In the genomic region with DNA sequence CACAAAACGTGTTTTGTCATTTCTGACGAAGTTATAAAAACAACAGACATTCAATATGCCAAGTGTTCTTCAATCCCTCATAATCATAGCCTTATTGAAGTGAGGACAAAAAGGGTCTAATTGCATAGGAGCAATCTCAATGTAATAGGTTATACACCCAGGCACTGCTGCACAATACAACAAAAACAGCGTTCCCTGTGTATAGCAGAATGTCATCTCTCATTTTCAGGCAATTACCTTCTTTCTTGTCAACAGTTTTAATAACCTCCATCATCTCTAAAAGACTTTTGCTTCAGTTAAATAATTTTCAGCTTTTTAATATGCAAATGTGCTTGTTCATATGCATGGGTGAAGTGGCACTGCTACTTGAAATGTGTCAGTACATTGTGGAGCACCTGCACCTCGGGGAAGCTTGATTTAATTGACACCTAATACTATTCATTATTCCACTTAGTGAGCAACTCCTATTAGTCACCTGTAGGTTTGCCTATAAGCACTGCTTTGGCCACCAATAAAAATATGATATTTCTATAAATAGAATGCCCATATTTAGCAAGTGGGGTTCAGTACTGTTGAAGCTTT, we compare ENCODE assay signal across 28 mouse cellular contexts.
"Had no signal": no experiment of that assay in that cellular context is flagged by ENCODE, and none has a peak within 500 bp of the region (broad histone marks: within the 10 kb centered on the region; RNA-seq: fewer than 3 reads in every experiment).

No protein-coding gene starts in this region.

- H3K27ac ChIP-seq: heart, adult 2 months; hindbrain, embryonic 10.5 days; hindbrain, embryonic 12.5 days; hindbrain, embryonic 14.5 days; hindbrain, postnatal 0 days; kidney, embryonic 15.5 days; kidney, postnatal 0 days; left cerebral cortex, adult 2 months; limb, embryonic 10.5 days; limb, embryonic 12.5 days; liver, embryonic 13.5 days; liver, embryonic 15.5 days had no signal

- H3K27me3 ChIP-seq: heart, embryonic 12.5 days; hindbrain, embryonic 12.5 days; limb, embryonic 12.5 days; liver, embryonic 13.5 days; liver, embryonic 15.5 days had no signal

- H3K4me1 ChIP-seq: liver, embryonic 13.5 days; liver, embryonic 15.5 days had no signal

- H3K4me2 ChIP-seq: heart, embryonic 12.5 days; hindbrain, embryonic 12.5 days; hindbrain, embryonic 14.5 days; kidney, embryonic 15.5 days; limb, embryonic 12.5 days; liver, embryonic 11.5 days; liver, embryonic 13.5 days; liver, embryonic 15.5 days had no signal

- H3K36me3 ChIP-seq: heart, embryonic 12.5 days; hindbrain, embryonic 10.5 days; hindbrain, embryonic 12.5 days; kidney, embryonic 15.5 days; limb, embryonic 10.5 days; limb, embryonic 12.5 days had no signal

- DNase-seq: gastrocnemius, postnatal 14 days; gastrocnemius, postnatal 36 days; heart, adult 11 months; heart, adult 2 months; heart, postnatal 10 days; heart, postnatal 4 days; kidney, adult 11 months; kidney, adult 2 months; kidney, adult 9 months; kidney, postnatal 14 days; kidney, postnatal 36 days; layer of hippocampus, adult 9-11 months; layer of hippocampus, postnatal 36 days; liver; liver, embryonic 13.5 days had no signal

- ATAC-seq: hindbrain, postnatal 0 days; intestine, embryonic 16.5 days had no signal

- H3K4me3 ChIP-seq: heart, adult 2 months; heart, embryonic 12.5 days; hindbrain, embryonic 10.5 days; hindbrain, embryonic 12.5 days; kidney, embryonic 15.5 days; left cerebral cortex, adult 2 months; limb, embryonic 10.5 days; limb, embryonic 12.5 days; liver, embryonic 13.5 days; liver, embryonic 15.5 days had no signal

- H3K9me3 ChIP-seq: heart, embryonic 12.5 days; hindbrain, embryonic 10.5 days; hindbrain, embryonic 12.5 days; kidney, embryonic 15.5 days; limb, embryonic 10.5 days; limb, embryonic 12.5 days; liver, embryonic 13.5 days; liver, embryonic 15.5 days had no signal

- H3K9ac ChIP-seq: heart, embryonic 12.5 days; hindbrain, embryonic 12.5 days; hindbrain, embryonic 14.5 days; kidney, embryonic 15.5 days; limb, embryonic 12.5 days; liver, embryonic 13.5 days; liver, embryonic 15.5 days had no signal
